Mouse (Mus musculus): ENCODE measurements around the gene Cbx3. TPM values are rescaled to one million over a fixed set of nuclear protein-coding genes. Genes with fewer than 3 reads are reported as not detected.

Cbx3 gene
- polyA plus RNA-seq, 2 experiments, result 50.6 to 264 TPM

- WGBS (ENCODE audit: insufficient replicate concordance), result 51% methylated on average over 5 of the region's 5 CpGs
- no peak overlapping the region for H3K9ac ChIP-seq (replicated peaks)
- DNase-seq (ENCODE audit: low read depth in 3 of 3, low spot score in 3 of 3) (no peak), ATAC-seq (ENCODE audit: insufficient read depth) (peak; percentile 38; the same call in 1 of the 2 replicates)
- H3K4me1 ChIP-seq (replicated peaks; ENCODE audit: control insufficient read depth in 2 of 2, insufficient read depth in 2 of 2, low read length in 1 of 2), result peaks cover 0 to 4% of the 10 kb centered on the region in 2 experiments; a peak in 1 of 4 replicates
- H3K36me3 ChIP-seq (replicated peaks; ENCODE audit: control insufficient read depth, insufficient read depth, low read depth), result peaks cover 57% of the 10 kb centered on the region
- no peak overlapping the region for H3K27ac ChIP-seq
- no peaks in the 10 kb centered on the region for H3K27me3 ChIP-seq (ENCODE audit: control insufficient read depth, insufficient read depth, low read length)
- no peak for TF ChIP-seq EP300 (IDR thresholded peaks at IDR 0.05; ENCODE audit: low read depth)
- H3K4me2 ChIP-seq (ENCODE audit: low read depth), result no peak overlapping the region
- no peak overlapping the region for H3K4me3 ChIP-seq (ENCODE audit: insufficient read depth in 1 of 2, low read depth in 2 of 2, low read length in 2 of 2)
- no peaks in the 10 kb centered on the region for H3K9me3 ChIP-seq (ENCODE audit: control insufficient read depth, low read length)
Measured at GRCm38 (mm10) chr6:51459313-51460020, 10.7 kb upstream of the Cbx3 start.

DNA sequence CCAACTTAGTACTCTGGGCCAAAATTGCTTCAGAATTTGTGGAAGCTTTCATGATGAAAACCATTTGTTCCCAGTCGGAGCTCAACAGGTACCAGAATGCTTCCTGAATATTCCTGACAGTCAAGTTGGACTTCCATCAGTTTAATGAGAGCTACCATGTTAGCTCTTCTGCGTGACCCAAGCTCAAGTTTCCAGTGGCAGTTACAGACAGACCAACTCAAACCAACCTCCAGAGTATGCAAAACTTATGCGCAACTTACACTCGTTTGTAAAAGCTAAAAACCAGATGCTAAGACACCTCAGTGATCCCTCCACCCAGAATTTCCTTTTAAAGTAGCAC, 10.2 kb upstream of the Cbx3 start:
- Histone ChIP-seq H3K9ac (replicated peaks) (no peak overlapping the region), H3K36me3 (replicated peaks; ENCODE audit: control insufficient read depth, insufficient read depth, low read depth) (peaks cover 62% of the 10 kb centered on the region), H3K9me3 (ENCODE audit: control insufficient read depth, low read length) (no peaks in the 10 kb centered on the region), H3K4me1 (replicated peaks; ENCODE audit: control insufficient read depth in 2 of 2, insufficient read depth in 2 of 2, low read length in 1 of 2) (peaks cover 0 to 3% of the 10 kb centered on the region in 2 experiments; a peak in 1 of 4 replicates), H3K27ac (no peak overlapping the region), H3K4me2 (ENCODE audit: low read depth) (no peak overlapping the region), H3K27me3 (ENCODE audit: control insufficient read depth, insufficient read depth, low read length) (no peaks in the 10 kb centered on the region), H3K4me3 (ENCODE audit: insufficient read depth in 1 of 2, low read depth in 2 of 2, low read length in 2 of 2) (no peak overlapping the region)
- DNase-seq (ENCODE audit: low read depth in 3 of 3, low spot score in 3 of 3) (no peak), ATAC-seq (ENCODE audit: insufficient read depth) (no peak)
- WGBS (ENCODE audit: insufficient replicate concordance), result 73% methylated on average over 4 of the region's 4 CpGs
- TF ChIP-seq EP300 (IDR thresholded peaks at IDR 0.05; ENCODE audit: low read depth), result no peak
- no peak for TF ChIP-seq CTCF (IDR thresholded peaks at IDR 0.05; ENCODE audit: low read depth)

- no peak for ATAC-seq (ENCODE audit: insufficient read depth)
Measured at GRCm38 (mm10) chr6:51460363-51460762, 9.8 kb upstream of the Cbx3 start.

DNA sequence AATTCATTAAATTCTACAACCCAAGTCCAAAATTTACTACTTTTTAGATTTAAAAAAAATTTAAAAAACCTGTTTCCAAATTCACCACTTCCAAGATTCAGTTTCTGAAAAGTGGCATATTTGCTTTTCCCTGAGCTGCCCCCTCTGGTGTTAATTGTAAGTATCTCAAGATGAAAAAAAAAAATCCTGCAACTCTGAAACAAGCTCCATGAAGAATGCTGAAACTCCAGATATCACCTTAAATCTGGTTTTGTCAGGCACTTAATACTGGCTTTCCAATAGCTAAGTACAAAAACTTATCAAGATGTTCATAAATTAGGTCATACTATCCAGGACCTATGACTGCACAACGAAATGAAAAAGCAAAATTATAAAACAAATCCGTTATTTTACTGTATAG, 2.5 kb upstream of the Cbx3 start:
- Histone ChIP-seq H3K27me3 (ENCODE audit: control insufficient read depth, insufficient read depth, low read length) (no peaks in the 10 kb centered on the region), H3K36me3 (replicated peaks; ENCODE audit: control insufficient read depth, insufficient read depth, low read depth) (peaks cover 54% of the 10 kb centered on the region), H3K27ac (no peak overlapping the region), H3K4me2 (ENCODE audit: low read depth) (peak overlapping the region; percentile 85), H3K9me3 (ENCODE audit: control insufficient read depth, low read length) (no peaks in the 10 kb centered on the region), H3K4me3 (ENCODE audit: insufficient read depth in 1 of 2, low read depth in 2 of 2, low read length in 2 of 2) (peak overlapping the region; percentile 85 to 100), H3K4me1 (replicated peaks; ENCODE audit: control insufficient read depth in 2 of 2, insufficient read depth in 2 of 2, low read length in 1 of 2) (peaks cover 9 to 12% of the 10 kb centered on the region in 2 experiments), H3K9ac (replicated peaks) (peak overlapping the region; percentile 74)
- no peak for TF ChIP-seq CTCF (IDR thresholded peaks at IDR 0.05; ENCODE audit: low read depth)
- TF ChIP-seq EP300 (IDR thresholded peaks at IDR 0.05; ENCODE audit: low read depth), result no peak
- WGBS (ENCODE audit: insufficient replicate concordance), result 0% methylated on average over 2 of the region's 2 CpGs
- DNase-seq (ENCODE audit: low read depth in 3 of 3, low spot score in 3 of 3) (peak in 1 of 3 experiments; percentile 50), ATAC-seq (ENCODE audit: insufficient read depth) (no peak)

More at GRCm38 (mm10) chr6:51460363-51460762, 9.8 kb upstream of the Cbx3 start:
- Histone ChIP-seq H3K4me1 (replicated peaks; ENCODE audit: control insufficient read depth in 2 of 2, insufficient read depth in 2 of 2, low read length in 1 of 2) (no peaks in the 10 kb centered on the region; a peak in 1 of 4 replicates), H3K36me3 (replicated peaks; ENCODE audit: control insufficient read depth, insufficient read depth, low read depth) (peaks cover 66% of the 10 kb centered on the region), H3K27ac (no peak overlapping the region), H3K27me3 (ENCODE audit: control insufficient read depth, insufficient read depth, low read length) (no peaks in the 10 kb centered on the region), H3K9me3 (ENCODE audit: control insufficient read depth, low read length) (no peaks in the 10 kb centered on the region), H3K4me2 (ENCODE audit: low read depth) (no peak overlapping the region), H3K4me3 (ENCODE audit: insufficient read depth in 1 of 2, low read depth in 2 of 2, low read length in 2 of 2) (no peak overlapping the region), H3K9ac (replicated peaks) (no peak overlapping the region)
- no peak for TF ChIP-seq CTCF (IDR thresholded peaks at IDR 0.05; ENCODE audit: low read depth)
- no peak for TF ChIP-seq EP300 (IDR thresholded peaks at IDR 0.05; ENCODE audit: low read depth)
- no peak for DNase-seq (ENCODE audit: low read depth in 3 of 3, low spot score in 3 of 3)
- WGBS (ENCODE audit: insufficient replicate concordance), result 80% methylated on average over 3 of the region's 3 CpGs

DNA sequence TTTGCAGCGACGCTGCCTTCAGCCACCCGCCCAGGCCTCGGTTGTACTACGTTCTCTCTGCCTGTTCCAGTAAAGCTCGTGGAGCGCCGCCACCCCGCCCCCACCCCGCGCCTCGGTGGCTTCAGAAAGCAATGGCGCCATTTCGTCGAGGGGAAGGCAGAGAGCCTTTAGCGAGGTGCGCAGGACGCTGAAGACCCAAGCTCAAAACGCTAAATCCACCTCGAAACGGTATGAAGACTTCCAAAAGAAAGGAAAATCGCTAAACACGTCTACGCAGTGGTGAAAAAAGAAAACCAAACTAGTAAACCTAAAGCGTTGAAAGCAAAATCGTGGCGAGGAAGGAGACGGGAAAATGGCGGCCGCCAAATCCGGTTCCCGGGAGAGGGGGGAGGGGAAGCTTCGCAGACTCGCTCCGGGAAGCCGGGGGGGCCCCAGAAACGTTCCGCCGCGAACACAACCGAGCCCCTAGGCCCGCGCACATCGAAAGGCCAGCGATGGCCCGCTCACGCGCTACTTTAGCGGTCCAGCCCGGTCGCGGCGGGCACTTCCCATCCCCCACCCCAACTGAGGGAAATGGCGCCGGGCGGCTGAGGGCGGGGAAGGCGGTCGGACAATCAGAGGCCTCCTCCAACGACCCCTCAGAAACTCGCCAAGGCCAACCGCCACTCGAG, 1.1 kb upstream of the Cbx3 start:
- DNase-seq (ENCODE audit: low read depth in 3 of 3, low spot score in 3 of 3) (peak; percentile 60 to 71 (median 64)), ATAC-seq (ENCODE audit: insufficient read depth) (peak; percentile 25; the same call in 1 of the 2 replicates)
- Histone ChIP-seq H3K9ac (replicated peaks) (peak overlapping the region; percentile 100), H3K4me1 (replicated peaks; ENCODE audit: control insufficient read depth in 2 of 2, insufficient read depth in 2 of 2, low read length in 1 of 2) (peaks cover 12 to 17% of the 10 kb centered on the region in 2 experiments), H3K4me3 (ENCODE audit: insufficient read depth in 1 of 2, low read depth in 2 of 2, low read length in 2 of 2) (peak overlapping the region; percentile 85 to 100), H3K27ac (peak overlapping the region; percentile 97), H3K27me3 (ENCODE audit: control insufficient read depth, insufficient read depth, low read length) (no peaks in the 10 kb centered on the region), H3K36me3 (replicated peaks; ENCODE audit: control insufficient read depth, insufficient read depth, low read depth) (peaks cover 55% of the 10 kb centered on the region), H3K4me2 (ENCODE audit: low read depth) (peak overlapping the region; percentile 85), H3K9me3 (ENCODE audit: control insufficient read depth, low read length) (no peaks in the 10 kb centered on the region)
- TF ChIP-seq EP300 (IDR thresholded peaks at IDR 0.05; ENCODE audit: low read depth) (peak; percentile 29; the same call in 1 of the 2 replicates), CTCF (IDR thresholded peaks at IDR 0.05; ENCODE audit: low read depth) (no peak)
- WGBS (ENCODE audit: insufficient replicate concordance), result under 1% methylated on average over 63 of the region's 63 CpGs

Measured in liver, embryonic 14.5 days (tissue).